Mouse (Mus musculus): Measurements from ENCODE around the gene Akr1a1. TPM values are rescaled to one million over a fixed set of nuclear protein-coding genes. Genes with fewer than 3 reads are reported as not detected.
"Not testable (repeated sequence)": the region's sequence is repeated elsewhere in the genome, so short reads cannot be mapped to it uniquely, and the experiment has no call there.

Gene Akr1a1
- polyA plus RNA-seq, 1 experiment: 737 TPM

DNA sequence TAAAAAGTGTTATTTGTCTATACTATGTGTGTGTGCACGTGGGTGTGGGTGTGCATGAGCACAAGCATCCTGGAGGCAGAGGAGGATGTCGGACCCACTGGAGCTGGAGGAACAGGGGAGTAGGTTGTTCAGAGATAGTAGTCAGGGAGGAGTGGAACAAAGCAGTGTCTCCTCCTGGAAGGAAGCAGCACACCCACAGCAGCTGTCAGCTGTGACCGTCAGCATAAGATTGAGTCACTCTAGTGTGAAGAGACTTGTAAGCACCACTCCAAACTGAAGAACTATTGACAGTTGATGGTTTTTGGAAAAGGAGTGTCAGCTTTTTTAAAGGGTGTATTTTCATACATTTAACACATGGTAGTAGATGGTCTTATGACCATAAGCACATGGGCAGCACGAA, 15.1 kb upstream of the Akr1a1 start:
- Histone ChIP-seq H3K36me3 (ENCODE audit: control insufficient read depth, insufficient read depth) (no peaks in the 10 kb centered on the region), H3K27me3 (ENCODE audit: control insufficient read depth, insufficient read depth, insufficient read length) (no peaks in the 10 kb centered on the region), H3K4me3 (ENCODE audit: insufficient read depth, poor library complexity, severe bottlenecking) (no peak overlapping the region), H3K79me2 (ENCODE audit: control insufficient read depth, insufficient read depth) (no peaks in the 10 kb centered on the region), H3K79me3 (ENCODE audit: low read depth) (no peaks in the 10 kb centered on the region), H3ac (ENCODE audit: control insufficient read depth, insufficient read length, low read depth) (peak overlapping the region; percentile 30)
- TF ChIP-seq FOSL1 (IDR thresholded peaks at IDR 0.05; ENCODE audit: insufficient read depth, low read length, poor library complexity, severe bottlenecking) (no peak), MYOD1 (IDR thresholded peaks at IDR 0.05; ENCODE audit: control insufficient read depth, insufficient read length, low read depth) (peak; percentile 78)

DNA sequence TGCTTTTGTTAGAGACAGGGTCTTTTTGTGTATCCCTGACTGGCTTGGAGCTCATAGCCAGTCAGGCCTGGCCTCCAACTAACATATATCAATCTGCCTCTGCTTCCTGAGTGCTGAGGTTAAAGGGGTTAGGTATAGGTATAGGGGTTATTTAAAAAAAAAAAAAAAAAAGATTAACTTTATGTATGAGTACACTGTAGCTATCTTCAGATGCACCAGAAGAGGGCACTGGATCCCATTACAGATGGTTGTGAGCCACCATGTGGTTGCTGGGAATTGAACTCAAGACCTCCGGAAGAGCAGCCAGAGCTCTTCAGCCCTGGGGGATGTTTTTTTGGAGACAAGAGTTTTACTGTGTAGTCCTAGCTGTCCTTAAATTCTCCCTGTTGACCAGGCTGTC, 10.5 kb upstream of the Akr1a1 start:
- no peak overlapping the region for H3ac ChIP-seq (ENCODE audit: control insufficient read depth, insufficient read length, low read depth)
- H3K27me3 ChIP-seq (ENCODE audit: control insufficient read depth, insufficient read depth, insufficient read length): no peaks in the 10 kb centered on the region
- TF ChIP-seq MYOD1 (IDR thresholded peaks at IDR 0.05; ENCODE audit: control insufficient read depth, insufficient read length, low read depth): no peak
- TF ChIP-seq CEBPB (IDR thresholded peaks at IDR 0.05; ENCODE audit: low read depth): no peak
- TF ChIP-seq MAX (IDR thresholded peaks at IDR 0.05): no peak
- TF ChIP-seq MYOG (IDR thresholded peaks at IDR 0.05; ENCODE audit: control insufficient read depth, extremely low read depth, insufficient read length): no peak
- TF ChIP-seq FOSL1 (IDR thresholded peaks at IDR 0.05; ENCODE audit: insufficient read depth, low read length, poor library complexity, severe bottlenecking): no peak
- TF ChIP-seq CTCF (IDR thresholded peaks at IDR 0.05; ENCODE audit: control insufficient read depth, insufficient read depth, insufficient read length): no peak
- no peak for TF ChIP-seq USF1 (IDR thresholded peaks at IDR 0.05; ENCODE audit: low read depth)
- H3K4me3 ChIP-seq (ENCODE audit: insufficient read depth, poor library complexity, severe bottlenecking): no peak overlapping the region
- H3K79me3 ChIP-seq (ENCODE audit: low read depth): no peaks in the 10 kb centered on the region
- H3K36me3 ChIP-seq (ENCODE audit: control insufficient read depth, insufficient read depth): no peaks in the 10 kb centered on the region
- no peaks in the 10 kb centered on the region for H3K79me2 ChIP-seq (ENCODE audit: control insufficient read depth, insufficient read depth)

DNA sequence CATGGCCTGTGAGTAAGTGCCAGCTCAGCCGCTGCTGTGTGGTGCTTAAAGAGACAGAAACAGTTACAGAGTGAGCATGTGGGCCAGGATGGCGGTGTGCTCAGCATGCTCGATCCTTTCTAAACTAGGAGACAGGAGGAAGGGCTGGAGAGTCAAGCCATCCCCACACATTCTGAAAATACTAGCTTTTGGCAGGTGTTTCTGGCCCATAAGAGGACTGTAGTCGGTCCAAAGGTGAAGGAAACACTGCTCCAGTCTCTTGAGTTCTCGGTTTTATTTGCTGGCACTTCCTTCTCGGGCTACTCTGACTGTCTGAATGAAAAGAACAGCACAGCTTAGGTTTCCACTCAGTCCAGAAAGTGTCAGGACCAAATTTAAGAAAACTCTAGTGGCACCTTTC, 9.3 kb upstream of the Akr1a1 start:
- Histone ChIP-seq H3K36me3 (ENCODE audit: control insufficient read depth, insufficient read depth) (no peaks in the 10 kb centered on the region), H3K79me2 (ENCODE audit: control insufficient read depth, insufficient read depth) (no peaks in the 10 kb centered on the region), H3ac (ENCODE audit: control insufficient read depth, insufficient read length, low read depth) (no peak overlapping the region), H3K79me3 (ENCODE audit: low read depth) (no peaks in the 10 kb centered on the region), H3K4me3 (ENCODE audit: insufficient read depth, poor library complexity, severe bottlenecking) (no peak overlapping the region), H3K27me3 (ENCODE audit: control insufficient read depth, insufficient read depth, insufficient read length) (no peaks in the 10 kb centered on the region)
- TF ChIP-seq CTCF (IDR thresholded peaks at IDR 0.05; ENCODE audit: control insufficient read depth, insufficient read depth, insufficient read length) (no peak), MYOD1 (IDR thresholded peaks at IDR 0.05; ENCODE audit: control insufficient read depth, insufficient read length, low read depth) (no peak), MAX (IDR thresholded peaks at IDR 0.05) (no peak), USF1 (IDR thresholded peaks at IDR 0.05; ENCODE audit: low read depth) (no peak), MYOG (IDR thresholded peaks at IDR 0.05; ENCODE audit: control insufficient read depth, extremely low read depth, insufficient read length) (no peak), FOSL1 (IDR thresholded peaks at IDR 0.05; ENCODE audit: insufficient read depth, low read length, poor library complexity, severe bottlenecking) (no peak), CEBPB (IDR thresholded peaks at IDR 0.05; ENCODE audit: low read depth) (no peak)

DNA sequence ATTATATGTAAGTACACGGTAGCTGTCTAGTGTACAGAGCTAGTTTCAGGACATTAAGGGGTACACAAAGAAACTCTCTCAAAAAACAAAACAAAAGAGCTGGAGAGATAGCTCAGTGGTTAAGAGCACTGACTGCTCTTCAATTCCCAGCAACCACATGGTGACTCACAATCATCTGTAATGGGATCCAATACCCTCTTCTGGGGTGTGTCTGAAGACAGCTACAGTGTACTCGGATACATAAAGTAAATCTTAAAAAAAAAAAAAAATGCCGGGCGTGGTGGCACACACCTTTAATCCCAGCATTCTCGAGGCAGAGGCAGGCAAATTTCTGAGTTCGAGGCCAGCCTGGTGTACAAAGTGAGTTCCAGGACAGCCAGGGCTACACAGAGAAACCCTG, 8.4 kb upstream of the Akr1a1 start:
- not testable (repeated sequence) for H3K79me3 ChIP-seq (ENCODE audit: low read depth); H3K27me3 ChIP-seq (ENCODE audit: control insufficient read depth, insufficient read depth, insufficient read length); H3K36me3 ChIP-seq (ENCODE audit: control insufficient read depth, insufficient read depth); H3K4me3 ChIP-seq (ENCODE audit: insufficient read depth, poor library complexity, severe bottlenecking); H3K79me2 ChIP-seq (ENCODE audit: control insufficient read depth, insufficient read depth); H3ac ChIP-seq (ENCODE audit: control insufficient read depth, insufficient read length, low read depth)

DNA sequence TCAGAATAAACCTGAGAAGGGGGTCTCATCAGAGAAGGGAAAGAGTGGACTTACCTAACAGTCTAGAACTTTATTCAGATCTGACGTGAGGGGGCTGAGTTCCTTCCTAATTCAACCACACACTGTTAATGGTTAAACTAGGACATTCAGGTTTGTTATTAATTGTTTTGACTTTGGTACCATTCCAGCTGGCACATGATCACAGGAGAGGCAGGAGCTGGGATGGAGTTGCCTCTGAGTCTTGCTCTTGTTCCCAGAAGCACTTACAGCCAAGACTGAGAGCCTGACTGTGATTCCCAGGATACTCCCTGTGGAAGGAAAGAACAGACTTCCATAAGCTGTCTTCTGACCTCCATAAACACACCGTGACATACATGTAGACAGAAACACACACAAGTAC, 8.0 kb upstream of the Akr1a1 start:
- TF ChIP-seq MAX (IDR thresholded peaks at IDR 0.05) (no peak), CEBPB (IDR thresholded peaks at IDR 0.05; ENCODE audit: low read depth) (no peak), MYOD1 (IDR thresholded peaks at IDR 0.05; ENCODE audit: control insufficient read depth, insufficient read length, low read depth) (no peak)
- Histone ChIP-seq H3K79me3 (ENCODE audit: low read depth) (no peaks in the 10 kb centered on the region), H3K79me2 (ENCODE audit: control insufficient read depth, insufficient read depth) (no peaks in the 10 kb centered on the region), H3K36me3 (ENCODE audit: control insufficient read depth, insufficient read depth) (no peaks in the 10 kb centered on the region), H3ac (ENCODE audit: control insufficient read depth, insufficient read length, low read depth) (no peak overlapping the region), H3K4me3 (ENCODE audit: insufficient read depth, poor library complexity, severe bottlenecking) (no peak overlapping the region), H3K27me3 (ENCODE audit: control insufficient read depth, insufficient read depth, insufficient read length) (no peaks in the 10 kb centered on the region)

DNA sequence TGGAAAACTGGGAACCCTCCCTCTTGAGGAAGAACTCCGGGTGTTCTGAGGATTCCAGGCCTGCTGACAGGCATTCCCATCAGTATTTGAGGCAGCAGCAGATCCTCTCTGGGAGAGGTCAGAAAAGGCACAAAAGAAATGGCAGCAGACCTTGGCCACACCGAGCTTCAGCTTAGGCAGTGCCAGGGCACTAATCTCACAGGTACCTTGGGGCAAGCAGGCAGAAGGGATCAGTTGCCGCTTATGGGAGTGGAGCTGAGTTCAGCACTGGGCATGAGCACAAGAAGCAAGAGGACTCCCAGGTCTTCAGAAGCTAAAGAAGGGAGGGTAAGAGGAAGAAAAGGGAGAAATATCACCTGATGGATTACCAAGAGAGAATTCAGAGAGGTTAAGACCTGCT, 6.5 kb upstream of the Akr1a1 start:
- no peak for TF ChIP-seq CEBPB (IDR thresholded peaks at IDR 0.05; ENCODE audit: low read depth)
- no peak for TF ChIP-seq MYOG (IDR thresholded peaks at IDR 0.05; ENCODE audit: control insufficient read depth, extremely low read depth, insufficient read length)
- no peak overlapping the region for H3ac ChIP-seq (ENCODE audit: control insufficient read depth, insufficient read length, low read depth)
- H3K4me3 ChIP-seq (ENCODE audit: insufficient read depth, poor library complexity, severe bottlenecking): no peak overlapping the region
- no peaks in the 10 kb centered on the region for H3K79me2 ChIP-seq (ENCODE audit: control insufficient read depth, insufficient read depth)
- no peaks in the 10 kb centered on the region for H3K27me3 ChIP-seq (ENCODE audit: control insufficient read depth, insufficient read depth, insufficient read length)
- no peaks in the 10 kb centered on the region for H3K79me3 ChIP-seq (ENCODE audit: low read depth)
- no peaks in the 10 kb centered on the region for H3K36me3 ChIP-seq (ENCODE audit: control insufficient read depth, insufficient read depth)

DNA sequence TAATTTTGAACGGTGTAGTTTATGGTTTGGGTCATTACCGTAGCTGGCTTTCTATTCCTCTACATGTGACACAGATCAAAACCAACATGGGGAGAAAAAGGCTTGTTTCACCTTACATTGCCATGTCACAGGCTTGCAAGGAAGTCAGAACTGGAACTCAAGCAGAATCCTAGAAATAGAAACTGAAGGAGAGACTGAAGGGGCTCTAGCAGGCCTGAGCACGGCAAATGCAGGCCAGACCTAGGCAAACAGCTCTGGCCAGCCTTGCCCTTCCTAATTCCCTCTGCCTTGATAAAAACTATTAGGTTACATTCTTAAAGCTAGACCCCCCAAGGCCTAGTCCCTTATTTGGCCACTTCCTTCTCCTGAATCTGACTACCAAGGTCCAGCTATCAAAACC, 4.2 kb upstream of the Akr1a1 start:
- no peak for TF ChIP-seq FOSL1 (IDR thresholded peaks at IDR 0.05; ENCODE audit: insufficient read depth, low read length, poor library complexity, severe bottlenecking)
- TF ChIP-seq MAX (IDR thresholded peaks at IDR 0.05): no peak
- TF ChIP-seq CTCF (IDR thresholded peaks at IDR 0.05; ENCODE audit: control insufficient read depth, insufficient read depth, insufficient read length): no peak
- no peak for TF ChIP-seq CEBPB (IDR thresholded peaks at IDR 0.05; ENCODE audit: low read depth)
- no peak for TF ChIP-seq MYOD1 (IDR thresholded peaks at IDR 0.05; ENCODE audit: control insufficient read depth, insufficient read length, low read depth)
- TF ChIP-seq USF1 (IDR thresholded peaks at IDR 0.05; ENCODE audit: low read depth): no peak
- no peak for TF ChIP-seq MYOG (IDR thresholded peaks at IDR 0.05; ENCODE audit: control insufficient read depth, extremely low read depth, insufficient read length)
- H3K79me2 ChIP-seq (ENCODE audit: control insufficient read depth, insufficient read depth): peaks cover 10% of the 10 kb centered on the region
- no peaks in the 10 kb centered on the region for H3K36me3 ChIP-seq (ENCODE audit: control insufficient read depth, insufficient read depth)
- H3K27me3 ChIP-seq (ENCODE audit: control insufficient read depth, insufficient read depth, insufficient read length): no peaks in the 10 kb centered on the region
- H3K79me3 ChIP-seq (ENCODE audit: low read depth): peaks cover 8% of the 10 kb centered on the region
- H3ac ChIP-seq (ENCODE audit: control insufficient read depth, insufficient read length, low read depth): no peak overlapping the region
- no peak overlapping the region for H3K4me3 ChIP-seq (ENCODE audit: insufficient read depth, poor library complexity, severe bottlenecking)

Measured in C2C12 (cell line).